Mouse (Mus musculus) layer of hippocampus, postnatal 36 days (tissue): ENCODE measurements around the gene Eef1a2. TPM values are rescaled to one million over a fixed set of nuclear protein-coding genes. Genes with fewer than 3 reads are reported as not detected.

Experiments
- DNase-seq, 2 experiments: peaks; one replicate each; pipeline ENCODE4 v3.0.0; 2022
- total RNA-seq, 2 experiments: library from RNA; stranded (reverse); gene quantifications; 2 replicates each; pipeline ENCODE4 v1.2.3; 2021

Eef1a2 gene
- total RNA-seq, 2 experiments from 2014 or later = 1,091 to 1,130 TPM

DNA sequence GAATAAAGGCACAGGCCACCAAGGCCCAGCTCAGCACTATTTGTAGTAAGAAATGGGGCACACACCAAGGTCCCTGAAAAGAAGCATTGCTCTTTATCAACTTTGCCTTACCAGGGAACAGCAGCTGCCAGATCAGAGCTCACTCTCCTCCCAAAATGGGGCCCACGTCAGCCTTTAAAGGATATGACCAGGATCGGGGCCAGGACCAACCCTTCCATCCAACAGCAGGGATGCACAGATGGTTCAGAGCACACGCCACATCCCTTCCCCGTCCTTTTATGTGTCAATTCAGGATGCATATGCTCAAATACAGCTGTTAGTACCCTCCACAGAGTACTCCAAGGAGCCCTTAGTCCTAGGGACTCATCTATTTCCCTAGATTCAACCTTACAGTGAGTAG lies 26.6 kb downstream of the Eef1a2 start:
- DNase-seq = no peak

DNA sequence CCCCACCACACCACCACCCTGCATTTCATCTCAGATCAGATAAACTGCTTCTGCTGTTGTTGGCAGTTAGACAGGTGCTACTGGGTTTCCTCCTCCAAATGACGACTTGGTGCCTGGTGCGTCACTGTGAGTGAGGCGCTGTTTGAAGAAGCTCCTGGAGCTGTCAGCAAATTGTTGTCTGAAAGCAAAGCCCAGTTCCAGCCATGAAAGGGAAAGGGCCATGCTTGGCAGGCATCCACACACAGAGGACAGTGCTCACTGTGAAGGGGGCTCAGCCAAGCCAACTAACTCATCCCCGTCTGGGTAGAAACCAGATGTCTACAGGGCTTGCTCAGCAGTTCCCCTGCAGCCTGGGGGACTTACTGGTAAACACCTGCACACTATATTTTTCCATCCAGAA lies 27.9 kb downstream of the Eef1a2 start:
- DNase-seq = no peak

DNA sequence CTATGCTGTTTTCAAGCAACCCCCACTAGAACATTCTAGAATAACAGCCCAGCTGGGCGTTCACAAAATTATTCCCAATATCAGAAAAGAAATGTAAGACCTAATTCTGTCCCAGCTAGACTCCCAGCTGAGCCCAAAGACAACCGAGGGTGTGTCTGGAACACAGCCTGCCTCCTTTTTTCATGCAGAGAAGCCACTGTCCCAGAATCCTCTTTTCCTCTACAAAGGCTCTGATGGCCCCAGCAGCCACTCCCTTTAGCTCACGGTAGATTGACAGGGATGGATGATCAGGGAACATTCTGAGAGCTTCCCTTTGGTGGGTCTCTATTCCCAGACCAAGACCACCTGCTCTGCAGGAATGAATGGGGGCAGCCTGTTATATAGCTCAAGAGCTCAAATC lies 29.0 kb downstream of the Eef1a2 start:
- DNase-seq = no peak

DNA sequence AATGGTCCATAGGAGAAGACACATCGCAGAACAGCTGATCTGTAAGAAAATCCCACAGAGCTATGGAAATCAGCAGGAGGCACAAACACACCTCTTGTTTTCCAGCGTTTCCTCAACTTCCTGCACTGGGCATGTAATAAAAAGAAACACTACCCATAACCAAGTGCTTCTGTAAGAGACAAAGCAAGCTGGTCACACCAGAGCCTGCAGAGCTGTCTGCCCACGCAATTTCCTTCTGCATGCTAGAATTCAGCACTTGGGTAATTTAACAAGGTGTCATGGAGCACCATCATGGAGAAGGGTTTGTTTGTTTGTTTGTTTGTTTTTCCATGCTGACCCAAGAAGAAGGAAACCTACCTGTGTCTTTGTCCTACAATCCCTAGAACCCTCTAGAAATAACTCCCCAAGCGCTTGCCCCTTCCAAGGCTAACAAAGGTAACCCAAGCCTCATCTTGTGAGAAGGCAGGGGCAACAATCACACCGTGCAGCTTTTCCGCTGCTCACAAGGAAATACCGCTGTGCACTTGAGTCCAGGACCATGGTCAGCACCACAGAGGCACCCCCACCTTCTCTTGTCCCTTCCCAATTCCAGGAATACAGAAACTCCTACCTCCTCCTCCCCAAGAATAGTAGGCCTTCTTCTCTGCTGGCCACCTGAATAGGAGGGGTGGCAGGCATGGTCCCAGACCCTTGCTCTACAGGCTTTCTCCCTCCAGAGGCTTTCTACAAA lies 30.9 kb downstream of the Eef1a2 start:
- no peak for DNase-seq

DNA sequence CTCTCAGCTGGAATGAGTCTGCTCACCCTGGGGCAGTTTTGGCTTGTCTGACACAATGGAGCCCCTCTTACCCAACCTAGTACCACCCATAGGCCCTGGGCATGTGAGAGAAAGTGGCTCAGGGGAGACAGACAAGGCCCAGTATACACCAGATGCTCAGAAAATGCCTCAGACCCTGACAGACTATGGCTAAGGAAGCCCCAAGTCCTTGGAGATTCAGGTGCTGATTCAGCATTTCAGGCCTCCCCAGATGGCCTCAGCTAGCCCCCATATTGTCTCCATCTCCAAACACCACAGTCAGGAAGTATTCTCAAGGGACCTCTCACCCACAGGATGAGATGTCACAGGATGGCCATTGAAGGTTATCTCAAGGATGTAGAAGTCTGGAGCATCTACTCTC lies 34.2 kb downstream of the Eef1a2 start:
- DNase-seq = no peak

DNA sequence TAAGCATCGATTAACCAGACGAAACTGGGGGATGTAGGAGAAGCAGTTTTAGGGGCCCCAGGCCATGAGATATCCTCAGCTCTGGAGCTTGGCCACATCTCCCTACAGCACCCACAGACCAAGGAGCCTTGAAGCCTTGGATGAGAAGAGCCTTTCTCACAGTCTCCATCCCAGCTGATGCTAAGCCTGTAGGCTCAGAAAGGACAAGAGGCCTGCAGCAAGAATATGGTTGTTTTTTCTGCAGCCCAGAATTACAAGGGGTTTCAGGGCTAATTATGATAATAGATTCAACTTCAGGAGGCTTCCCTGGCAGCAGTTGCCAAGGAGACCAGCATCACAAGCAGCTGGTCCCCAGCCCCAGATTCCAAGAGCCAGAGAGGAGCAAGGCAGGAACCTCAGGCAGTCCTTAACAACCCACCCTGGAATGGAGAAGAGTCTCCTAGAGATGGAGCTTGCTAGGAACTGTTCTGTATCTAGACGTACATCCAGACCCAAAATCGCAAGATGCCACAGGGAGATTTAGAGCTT lies 35.8 kb downstream of the Eef1a2 start:
- DNase-seq = peak in 1 of 2 experiments; percentile 42

DNA sequence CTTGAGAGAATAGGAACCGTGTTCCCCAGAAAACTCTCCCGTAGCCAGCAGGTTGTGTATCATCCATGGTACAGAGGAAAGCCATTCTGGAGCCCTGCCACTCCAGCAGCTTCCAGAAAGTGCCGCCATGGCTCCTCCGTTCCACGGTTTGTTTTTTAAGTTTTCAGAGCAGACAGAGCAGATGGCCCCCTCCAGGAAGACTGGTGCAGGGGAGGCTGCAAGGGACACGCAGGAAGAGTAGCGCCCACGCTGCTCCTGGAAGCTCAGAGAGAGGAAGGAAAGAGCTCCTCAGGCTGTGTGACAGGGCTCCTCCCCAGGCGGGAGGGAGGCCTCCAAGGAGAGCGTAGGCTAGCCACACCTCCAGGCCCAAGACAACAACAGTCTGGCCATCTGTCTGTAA lies 36.9 kb downstream of the Eef1a2 start:
- peak; percentile 77 to 80 for DNase-seq

DNA sequence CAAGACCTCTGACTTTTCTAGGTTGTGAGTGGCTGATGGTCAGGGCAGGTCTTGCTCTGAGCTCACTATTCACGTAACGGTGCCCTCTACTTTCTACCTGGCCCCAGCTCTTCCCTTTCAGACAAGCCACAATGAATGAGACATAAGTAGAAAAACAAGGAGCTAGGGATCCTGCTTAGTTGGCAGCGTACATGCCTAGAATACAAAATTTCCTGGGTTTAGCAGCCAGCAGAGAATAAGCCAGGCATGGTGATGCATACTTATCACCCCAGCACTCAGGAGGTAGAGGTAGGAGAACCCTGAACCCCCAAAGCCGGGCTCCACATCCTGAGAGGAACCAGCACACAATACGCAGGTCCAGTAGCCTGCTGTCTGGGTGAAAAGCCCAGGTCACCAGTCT lies 40.4 kb downstream of the Eef1a2 start:
- no peak for DNase-seq

DNA sequence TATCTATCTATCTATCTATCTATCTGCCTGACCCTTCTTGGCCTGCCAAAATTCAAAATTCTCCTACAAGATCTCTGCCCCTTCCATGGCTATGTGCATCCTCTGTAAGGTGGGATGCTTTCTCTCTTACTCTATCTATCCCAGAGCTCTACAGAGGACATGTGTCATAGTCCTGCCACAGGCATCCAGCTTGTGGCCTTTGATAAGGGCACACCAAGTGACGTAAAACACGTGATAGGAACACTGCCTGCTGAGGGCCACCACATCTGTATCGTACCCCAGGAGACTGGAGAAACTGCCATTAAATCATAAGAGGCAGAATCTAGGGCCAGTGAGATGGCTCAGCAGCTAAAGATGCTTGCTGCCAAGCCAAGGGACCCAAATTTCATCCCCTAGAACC lies 41.4 kb downstream of the Eef1a2 start:
- no peak for DNase-seq

DNA sequence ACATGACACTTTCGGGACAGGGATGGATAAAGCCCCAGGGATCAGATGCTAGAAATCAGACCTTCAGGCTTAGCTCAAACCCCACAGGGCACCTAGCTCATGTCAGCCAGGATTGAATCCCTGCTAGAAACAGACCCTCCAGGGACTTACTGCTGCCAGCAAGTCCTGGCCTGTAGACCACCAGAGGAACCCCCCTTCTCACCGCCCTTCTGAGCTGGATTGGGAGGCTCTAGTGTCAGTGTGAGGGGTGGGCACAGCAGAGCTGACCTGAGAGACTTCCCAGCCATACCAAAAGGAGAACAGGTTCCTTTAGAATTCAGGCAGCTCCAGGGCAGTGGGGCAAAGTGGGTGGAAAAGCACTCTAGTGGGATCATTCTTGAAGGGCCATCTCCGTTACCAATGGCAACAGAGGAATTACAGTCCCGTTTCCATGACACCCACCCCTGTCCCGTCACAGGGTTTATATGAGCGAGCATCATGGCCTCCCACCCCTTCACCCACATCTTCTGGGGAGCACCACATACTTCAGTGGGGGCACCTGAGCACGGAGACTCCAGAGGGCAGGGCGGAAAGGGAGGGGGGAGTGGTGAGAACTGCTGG lies 43.0 kb downstream of the Eef1a2 start:
- no peak for DNase-seq

DNA sequence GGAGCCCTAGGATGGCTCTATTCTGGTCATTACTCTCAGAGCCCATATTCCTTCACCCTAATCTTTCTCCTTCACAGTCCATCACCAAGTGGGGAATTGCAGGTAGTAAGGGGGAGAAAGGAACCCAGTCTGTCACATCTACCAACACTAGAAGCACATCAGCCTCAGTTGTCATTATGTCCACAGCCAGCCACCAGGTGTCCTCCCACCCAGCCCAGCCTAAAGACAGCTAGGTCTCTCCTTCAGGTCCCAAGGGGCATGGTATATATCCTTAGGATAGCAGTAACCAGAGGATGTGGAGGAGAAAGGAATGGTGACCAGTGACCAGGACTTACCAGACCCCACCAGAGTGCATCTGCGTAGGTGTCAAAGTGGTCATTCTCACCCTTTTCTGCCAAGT lies 45.1 kb downstream of the Eef1a2 start:
- no peak for DNase-seq

DNA sequence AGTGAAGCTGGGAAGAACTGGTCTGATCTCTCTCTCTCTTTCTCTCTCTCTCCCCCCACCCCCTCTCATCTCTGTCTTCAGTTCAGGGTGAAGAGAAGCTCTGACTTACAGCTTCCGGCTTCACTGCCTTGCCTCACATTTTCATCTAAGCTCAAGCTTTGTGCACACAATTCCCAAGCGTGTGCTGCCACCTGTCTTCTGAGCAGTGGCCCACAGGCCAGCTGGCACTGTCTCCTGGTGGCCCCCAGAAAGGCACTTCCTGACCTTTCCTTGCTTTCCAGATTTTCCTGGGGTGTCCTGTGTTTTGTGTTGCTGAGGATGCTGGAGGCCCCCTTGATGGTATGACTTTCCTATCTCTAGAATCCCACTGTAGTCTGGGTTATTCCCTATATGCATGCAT lies 52.7 kb downstream of the Eef1a2 start:
- no peak for DNase-seq

DNA sequence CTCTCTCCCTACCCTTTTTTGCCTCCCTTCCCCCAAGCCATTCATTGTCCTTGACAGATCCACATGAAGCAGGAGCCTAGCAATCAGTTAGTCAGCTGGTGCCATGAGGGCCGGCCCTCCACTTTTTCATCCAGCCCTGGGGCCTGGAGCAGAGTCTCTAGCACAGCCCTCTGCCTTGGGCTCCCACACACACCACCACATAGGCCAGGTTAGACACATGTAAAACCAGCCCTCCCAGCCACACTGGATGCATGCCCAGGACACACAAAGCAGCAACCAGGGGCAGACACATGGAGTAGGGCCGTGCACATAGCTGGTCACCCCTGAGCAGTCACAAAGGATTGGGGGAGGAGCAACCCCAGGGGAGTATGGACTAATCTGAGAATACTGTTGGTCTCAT lies 54.7 kb downstream of the Eef1a2 start:
- DNase-seq = no peak

DNA sequence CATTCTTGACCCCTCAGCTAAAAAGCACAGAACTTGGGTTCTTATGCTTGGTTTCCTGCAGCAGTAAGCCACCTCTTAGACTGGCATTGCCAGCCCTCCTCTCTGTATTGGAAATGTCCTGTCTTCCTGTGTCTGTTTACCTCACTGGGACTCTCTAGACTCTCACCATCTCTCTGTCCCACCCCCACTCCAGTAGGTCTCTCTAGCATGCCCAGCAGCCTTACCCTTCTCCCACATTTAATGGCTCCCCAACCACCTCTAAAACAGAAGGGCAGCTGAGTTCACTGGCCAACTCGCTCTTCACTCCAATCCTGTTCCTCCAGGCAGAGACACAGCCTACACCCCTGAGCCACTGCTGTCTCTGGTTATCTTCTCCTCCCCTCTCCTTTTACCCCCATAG lies 55.2 kb downstream of the Eef1a2 start:
- no peak for DNase-seq

DNA sequence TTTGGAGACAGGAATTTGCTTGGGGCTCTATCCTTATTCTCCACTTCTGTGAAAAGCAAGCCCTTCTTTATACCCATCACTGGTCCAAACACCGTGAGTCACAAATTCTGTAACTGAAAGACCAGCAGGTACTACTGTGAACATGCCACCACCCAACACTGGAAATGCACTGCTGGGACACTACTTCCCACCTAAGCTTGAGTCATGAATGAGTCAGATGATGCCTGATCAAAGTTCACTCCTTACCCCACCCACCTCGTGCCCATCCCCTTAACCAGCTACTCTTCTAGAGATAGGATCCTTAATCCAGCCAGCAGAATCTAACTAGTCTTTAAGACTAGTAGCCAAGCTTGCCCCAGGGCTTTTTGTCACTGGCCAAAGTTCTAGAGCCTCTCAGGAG lies 56.7 kb downstream of the Eef1a2 start:
- no peak for DNase-seq

Other genes with a start within 250 kb of the Eef1a2 start
- gene Ythdf1, start 236.1 kb downstream of the Eef1a2 start, total RNA-seq = 10 to 100 TPM; 52.3 to 52.4 TPM
- under 1 TPM in 1 of 2 experiments, not detected in 1; 0.33 TPM for gene Birc7, start 228.0 kb downstream of the Eef1a2 start, total RNA-seq
- gene Nkain4, start 202.3 kb downstream of the Eef1a2 start, total RNA-seq = 10 to 100 TPM; 54.5 to 57.2 TPM
- 100 to 1,000 TPM; 121 to 130 TPM for gene Arfgap1, start 189.8 kb downstream of the Eef1a2 start, total RNA-seq
- gene Col20a1, start 170.5 kb downstream of the Eef1a2 start, total RNA-seq = 1 to 10 TPM; 2.5 to 3.2 TPM
- gene Chrna4, start 113.5 kb downstream of the Eef1a2 start, total RNA-seq = 10 to 100 TPM; 14.1 to 14.4 TPM
- 100 to 1,000 TPM; 336 to 348 TPM for gene Kcnq2, start 21.7 kb downstream of the Eef1a2 start, total RNA-seq
- gene Ppdpf, start 30.2 kb upstream of the Eef1a2 start, total RNA-seq = 100 to 1,000 TPM in 1 of 2 experiments, 10 to 100 TPM in 1; 92.0 to 106 TPM
- gene Ptk6, start 45.8 kb upstream of the Eef1a2 start, total RNA-seq = under 1 TPM in 1 of 2 experiments, not detected in 1; 0.10 TPM
- under 1 TPM; 0.35 to 0.66 TPM for gene Srms, start 56.2 kb upstream of the Eef1a2 start, total RNA-seq
- gene Fndc11, start 63.0 kb upstream of the Eef1a2 start, total RNA-seq = not detected
- gene Helz2, start 85.0 kb upstream of the Eef1a2 start, total RNA-seq = 1 to 10 TPM; 2.2 to 2.9 TPM
- gene Gmeb2, start 131.0 kb upstream of the Eef1a2 start, total RNA-seq = 10 to 100 TPM; 17.1 to 17.4 TPM
- gene Stmn3, start 157.5 kb upstream of the Eef1a2 start, total RNA-seq = 100 to 1,000 TPM; 562 to 666 TPM
- gene Rtel1, start 162.7 kb upstream of the Eef1a2 start, total RNA-seq = 10 to 100 TPM; 34.1 to 35.2 TPM
- 10 to 100 TPM; 77.5 to 83.5 TPM for gene Zgpat, start 207.9 kb upstream of the Eef1a2 start, total RNA-seq
- 10 to 100 TPM; 48.4 to 53.8 TPM for gene Arfrp1, start 208.4 kb upstream of the Eef1a2 start, total RNA-seq
- gene Lime1, start 223.1 kb upstream of the Eef1a2 start, total RNA-seq = 10 to 100 TPM; 38.5 to 52.5 TPM